Comparison of ENCODE assay signal across 28 mouse cellular contexts in genomic region chr9:75098937-75099336, GRCm38 (mm10).
"Had no signal": no experiment of that assay in that cellular context is flagged by ENCODE, and none has a peak within 500 bp of the region (broad histone marks: within the 10 kb centered on the region; RNA-seq: fewer than 3 reads in every experiment).

No protein-coding gene starts in this region.

- H3K4me1 ChIP-seq: limb, embryonic 10.5 days; limb, embryonic 12.5 days; limb, embryonic 13.5 days; limb, embryonic 15.5 days; liver, embryonic 12.5 days; liver, embryonic 13.5 days; liver, embryonic 15.5 days; lung, embryonic 15.5 days had no signal

- H3K9me3 ChIP-seq: limb, embryonic 10.5 days; limb, embryonic 12.5 days; limb, embryonic 13.5 days; limb, embryonic 15.5 days; liver, embryonic 12.5 days; liver, embryonic 13.5 days; liver, embryonic 15.5 days; lung, embryonic 15.5 days; megakaryocyte, embryonic 14.5 days; midbrain, embryonic 10.5 days; midbrain, embryonic 12.5 days; midbrain, embryonic 13.5 days; midbrain, embryonic 15.5 days had no signal

- H3K4me3 ChIP-seq: limb, embryonic 10.5 days; limb, embryonic 12.5 days; limb, embryonic 13.5 days; limb, embryonic 15.5 days; liver, embryonic 12.5 days; liver, embryonic 13.5 days; liver, embryonic 15.5 days; lung, embryonic 15.5 days; megakaryocyte, embryonic 14.5 days; midbrain, embryonic 10.5 days; midbrain, embryonic 12.5 days; midbrain, embryonic 13.5 days; midbrain, embryonic 15.5 days; myocyte had no signal

- H3K4me2 ChIP-seq: limb, embryonic 12.5 days; limb, embryonic 13.5 days; limb, embryonic 15.5 days; liver, embryonic 11.5 days; liver, embryonic 12.5 days; liver, embryonic 13.5 days; liver, embryonic 15.5 days; lung, embryonic 14.5 days; lung, embryonic 15.5 days; midbrain, embryonic 11.5 days; midbrain, embryonic 12.5 days; midbrain, embryonic 13.5 days; midbrain, embryonic 15.5 days had no signal

- H3K27me3 ChIP-seq: limb, embryonic 12.5 days; limb, embryonic 13.5 days; limb, embryonic 15.5 days; liver, embryonic 12.5 days; liver, embryonic 13.5 days; liver, embryonic 15.5 days; lung, embryonic 15.5 days; megakaryocyte, embryonic 14.5 days; midbrain, embryonic 12.5 days; midbrain, embryonic 13.5 days; midbrain, embryonic 15.5 days had no signal

- H3K9ac ChIP-seq: limb, embryonic 12.5 days; limb, embryonic 13.5 days; limb, embryonic 15.5 days; liver, embryonic 12.5 days; liver, embryonic 13.5 days; liver, embryonic 14.5 days; liver, embryonic 15.5 days; liver, postnatal 0 days; lung, embryonic 14.5 days; lung, embryonic 15.5 days; midbrain, embryonic 12.5 days; midbrain, embryonic 13.5 days; midbrain, embryonic 15.5 days had no signal

- DNase-seq: left cerebral cortex, postnatal 4 days; liver; liver, embryonic 13.5 days; liver, postnatal 0 days; lung, adult 18-20 months; lung, adult 2 months; lung, embryonic 14.5 days; lung, postnatal 10 days; lung, postnatal 14 days; lung, postnatal 36 days; lung, postnatal 4 days; midbrain, embryonic 14.5 days had no signal

- H3K36me3 ChIP-seq: limb, embryonic 10.5 days; limb, embryonic 12.5 days; limb, embryonic 13.5 days; limb, embryonic 15.5 days; liver, embryonic 12.5 days; liver, embryonic 13.5 days; liver, embryonic 15.5 days; lung, embryonic 15.5 days; midbrain, embryonic 12.5 days; midbrain, embryonic 13.5 days; midbrain, embryonic 15.5 days had no signal

- H3K27ac ChIP-seq: limb, embryonic 10.5 days; limb, embryonic 12.5 days; limb, embryonic 13.5 days; limb, embryonic 15.5 days; liver, embryonic 12.5 days; liver, embryonic 13.5 days; liver, embryonic 14.5 days; liver, embryonic 15.5 days; lung, embryonic 15.5 days; midbrain, embryonic 10.5 days; midbrain, embryonic 12.5 days; midbrain, embryonic 13.5 days; midbrain, embryonic 15.5 days had no signal
